Mouse (Mus musculus) E14TG2a.4 (cell line): Measurements from ENCODE around the gene Supt5.
A peak's percentile ranks its signal among the peaks of the same experiment; 100 is the strongest.

Source experiments
- H3K27me3 ChIP-seq: 2 replicates; pipeline ENCODE4 v1.6.1; 2014; ENCODE audit warnings: low read length, control low read depth; ENCODE audit not compliant: insufficient read depth
- H3K36me3 ChIP-seq: 2 replicates; pipeline ENCODE4 v1.6.1; 2014; ENCODE audit warnings: low read length, control low read depth; ENCODE audit not compliant: insufficient read depth
- H3K4me1 ChIP-seq: replicated peaks from 2 replicates; pipeline ENCODE4 v1.6.1; 2014; ENCODE audit warnings: low read depth, low read length, control low read depth
- H3K4me3 ChIP-seq: replicated peaks from 2 replicates; pipeline ENCODE4 v1.5.1; 2014; ENCODE audit warnings: mild to moderate bottlenecking, low read length
- H3K9me3 ChIP-seq: 2 replicates; pipeline ENCODE4 v1.6.1; 2014; ENCODE audit warnings: low read length, control low read depth
- CTCF ChIP-seq: conservative IDR thresholded peaks from 2 replicates; pipeline ENCODE4 v1.5.1; 2014; ENCODE audit warnings: low read length
- NANOG ChIP-seq: IDR thresholded peaks from 2 replicates; pipeline ENCODE4 v1.6.1; 2014; ENCODE audit warnings: borderline replicate concordance, low read length, mixed read lengths
- POU5F1 ChIP-seq: IDR thresholded peaks from 2 replicates; pipeline ENCODE4 v1.6.1; 2014; ENCODE audit warnings: low read length, borderline replicate concordance

Gene Supt5

DNA sequence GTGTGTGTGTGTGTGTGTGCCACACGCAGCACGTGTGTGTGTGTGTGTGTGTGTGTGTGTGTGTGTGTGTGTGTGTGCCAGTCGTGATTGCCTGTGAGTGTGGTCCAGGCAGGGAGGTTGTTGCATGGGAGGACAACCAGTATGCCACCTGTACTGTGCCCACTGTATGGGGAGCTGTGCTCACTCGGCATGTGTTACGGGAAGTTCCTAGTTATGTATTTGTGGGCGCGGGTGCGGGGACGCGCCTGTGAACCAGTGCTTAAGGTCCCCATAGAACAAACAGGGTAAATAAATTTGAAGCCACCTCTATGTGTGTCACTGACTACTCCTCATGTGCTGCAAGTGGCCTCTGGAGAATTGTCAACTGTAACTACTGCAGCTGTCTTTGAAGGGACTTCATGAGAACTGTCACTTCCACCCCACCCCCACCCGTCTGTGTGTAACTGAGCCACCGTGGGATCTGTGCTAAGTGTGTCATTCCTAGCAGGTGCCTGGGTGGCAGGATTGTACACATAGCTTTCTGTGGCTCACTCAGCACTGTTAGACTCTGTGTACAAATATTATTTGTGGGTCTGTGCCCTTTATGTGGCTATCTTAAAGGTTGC lies 43.9 kb upstream of the Supt5 start:
- Histone ChIP-seq H3K36me3 (peaks cover 43% of the 10 kb centered on the region), H3K4me1 (peaks cover 91% of the 10 kb centered on the region), H3K27me3 (no peaks in the 10 kb centered on the region), H3K9me3 (no peaks in the 10 kb centered on the region), H3K4me3 (peak overlapping the region; percentile 33)
- no peak for TF ChIP-seq NANOG
- TF ChIP-seq CTCF: no peak
- no peak for TF ChIP-seq POU5F1

DNA sequence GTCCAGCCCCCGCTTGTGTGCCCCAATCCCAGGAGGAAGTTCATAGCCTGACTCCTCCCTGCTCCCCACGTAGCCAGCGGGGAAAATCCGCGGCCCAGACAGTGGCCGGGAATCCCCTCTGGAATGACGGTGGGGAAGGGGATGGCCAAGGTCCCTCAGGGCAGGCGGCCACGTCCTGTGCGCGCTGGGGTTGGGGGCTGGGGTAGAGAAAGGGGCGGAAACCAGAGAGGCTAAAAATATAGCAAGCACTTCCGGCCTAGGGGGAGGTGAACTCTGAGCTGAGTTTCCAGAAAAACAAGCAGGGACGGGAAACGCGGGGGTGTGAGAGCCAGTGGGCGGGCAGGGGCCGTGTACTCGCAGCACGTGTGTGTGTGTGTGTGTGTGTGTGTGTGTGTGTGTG lies 43.4 kb upstream of the Supt5 start:
- Histone ChIP-seq H3K27me3 (no peaks in the 10 kb centered on the region), H3K4me3 (peak overlapping the region; percentile 89), H3K4me1 (peaks cover 93% of the 10 kb centered on the region), H3K9me3 (no peaks in the 10 kb centered on the region), H3K36me3 (peaks cover 43% of the 10 kb centered on the region)
- TF ChIP-seq CTCF: no peak

DNA sequence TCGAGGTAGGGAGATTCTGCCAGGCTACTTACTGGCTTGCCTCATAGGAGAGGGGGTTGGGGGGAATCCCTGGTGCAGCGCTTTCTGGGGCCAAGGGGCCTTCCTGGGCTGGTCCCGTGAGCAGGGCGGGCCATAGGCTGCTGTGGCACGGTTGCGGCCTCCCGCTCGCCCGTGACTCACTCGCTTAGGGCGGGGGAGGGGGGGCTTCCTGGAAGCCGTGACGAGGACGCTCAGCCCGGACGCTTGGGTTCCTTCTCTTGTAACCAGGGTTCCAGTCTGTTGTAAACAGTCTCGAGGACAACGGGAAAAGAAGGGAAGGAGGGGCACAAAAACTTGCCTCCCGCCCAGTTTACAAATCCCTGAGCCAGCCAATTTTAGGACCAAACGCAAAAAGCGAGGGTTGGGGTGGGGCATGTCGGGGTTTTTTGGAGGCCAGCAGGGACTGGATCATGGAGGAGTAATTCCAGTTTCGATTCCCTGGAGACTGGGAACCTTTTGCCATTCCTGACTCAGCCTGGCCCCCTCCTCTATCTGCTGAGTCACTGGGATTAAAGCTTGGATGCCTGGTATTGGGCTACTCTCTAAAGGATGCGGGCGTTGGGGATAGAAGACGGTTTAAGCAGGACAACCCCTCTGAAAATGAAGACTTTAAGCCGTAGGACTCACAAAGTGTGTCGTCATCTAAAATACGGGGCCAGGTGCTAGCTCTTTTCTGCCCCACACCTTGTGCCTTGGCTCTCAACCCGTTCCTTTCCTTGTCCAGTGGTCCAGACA lies 42.7 kb upstream of the Supt5 start:
- TF ChIP-seq POU5F1 (no peak), NANOG (no peak), CTCF (no peak)
- Histone ChIP-seq H3K9me3 (no peaks in the 10 kb centered on the region), H3K4me1 (peaks cover 93% of the 10 kb centered on the region), H3K4me3 (peak overlapping the region; percentile 89), H3K36me3 (peaks cover 38% of the 10 kb centered on the region), H3K27me3 (no peaks in the 10 kb centered on the region)

- TF ChIP-seq NANOG (no peak), POU5F1 (no peak), CTCF (no peak)
- no peaks in the 10 kb centered on the region for H3K27me3 ChIP-seq
- H3K4me1 ChIP-seq: peaks cover 90% of the 10 kb centered on the region
- H3K9me3 ChIP-seq: no peaks in the 10 kb centered on the region
- peaks cover 30% of the 10 kb centered on the region for H3K36me3 ChIP-seq
- peak within 1 kb of the TSS; percentile 89 for H3K4me3 ChIP-seq
These were observed 41.9 kb upstream of the Supt5 start, which contains the start of gene Zfp36 for GRCm38 (mm10) chr7:28380237-28381016. Gene Zfp36 (minus strand): TSS chr7:28380253.

- Histone ChIP-seq H3K9me3 (no peaks in the 10 kb centered on the region), H3K4me3 (peak overlapping the region; percentile 89), H3K27me3 (no peaks in the 10 kb centered on the region), H3K4me1 (peaks cover 90% of the 10 kb centered on the region), H3K36me3 (peaks cover 16% of the 10 kb centered on the region)
- no peak for TF ChIP-seq POU5F1
These were observed 40.5 kb upstream of the Supt5 start for GRCm38 (mm10) chr7:28378769-28379651.

- peaks cover 88% of the 10 kb centered on the region for H3K4me1 ChIP-seq
- H3K36me3 ChIP-seq: peaks cover 13% of the 10 kb centered on the region
- no peak for TF ChIP-seq NANOG
These were observed 39.6 kb upstream of the Supt5 start for GRCm38 (mm10) chr7:28378066-28378690.

GRCm38 (mm10) chr7:28377190-28378065 lies 38.9 kb upstream of the Supt5 start:
- H3K4me3 ChIP-seq: peak overlapping the region; percentile 89
- no peaks in the 10 kb centered on the region for H3K27me3 ChIP-seq
- H3K9me3 ChIP-seq: no peaks in the 10 kb centered on the region
- peaks cover 13% of the 10 kb centered on the region for H3K36me3 ChIP-seq
- H3K4me1 ChIP-seq: peaks cover 81% of the 10 kb centered on the region
- TF ChIP-seq POU5F1: no peak
- no peak for TF ChIP-seq NANOG
- TF ChIP-seq CTCF: no peak

More at GRCm38 (mm10) chr7:28378066-28378690, 39.6 kb upstream of the Supt5 start:
- Histone ChIP-seq H3K27me3 (no peaks in the 10 kb centered on the region), H3K4me3 (peak overlapping the region; percentile 89), H3K9me3 (no peaks in the 10 kb centered on the region)
